Mouse (Mus musculus): ENCODE data around the gene Sdc4.

Sdc4 gene

GRCm38 (mm10) chr2:164431676-164432465 lies 11.8 kb downstream of the Sdc4 start:
- in situ Hi-C loops (cut with MboI, MseI) = no loop called here

GRCm38 (mm10) chr2:164430697-164431096 lies 13.0 kb downstream of the Sdc4 start:
- in situ Hi-C loops (cut with MboI, MseI) = no loop called here

GRCm38 (mm10) chr2:164429881-164430615 lies 13.6 kb downstream of the Sdc4 start:
- in situ Hi-C loops (cut with MboI, MseI) = no loop called here

- in situ Hi-C loops (cut with MboI, MseI) = no loop called here
These were observed 15.2 kb downstream of the Sdc4 start for GRCm38 (mm10) chr2:164428451-164428850.

- in situ Hi-C loops (cut with MboI, MseI) = no loop called here
These were observed 16.7 kb downstream of the Sdc4 start for GRCm38 (mm10) chr2:164426952-164427351.

- in situ Hi-C loops (cut with MboI, MseI) = no loop called here
These were observed 17.6 kb downstream of the Sdc4 start for GRCm38 (mm10) chr2:164426121-164426520.

- in situ Hi-C loops (cut with MboI, MseI) = no loop called here
These were observed 18.3 kb downstream of the Sdc4 start for GRCm38 (mm10) chr2:164425401-164425800.

GRCm38 (mm10) chr2:164424406-164424805 lies 19.3 kb downstream of the Sdc4 start:
- in situ Hi-C loops (cut with MboI, MseI) = no loop called here

- in situ Hi-C loops (cut with MboI, MseI) = no loop called here
These were observed 20.2 kb downstream of the Sdc4 start for GRCm38 (mm10) chr2:164423464-164423863.

GRCm38 (mm10) chr2:164422675-164423393 lies 20.9 kb downstream of the Sdc4 start:
- in situ Hi-C loops (cut with MboI, MseI) = no loop called here

- in situ Hi-C loops (cut with MboI, MseI) = no loop called here
These were observed 21.7 kb downstream of the Sdc4 start for GRCm38 (mm10) chr2:164421979-164422378.

- in situ Hi-C loops (cut with MboI, MseI) = no loop called here
These were observed 22.4 kb downstream of the Sdc4 start for GRCm38 (mm10) chr2:164421306-164421705.

GRCm38 (mm10) chr2:164419489-164419888 lies 24.2 kb downstream of the Sdc4 start:
- in situ Hi-C loops (cut with MboI, MseI) = loop anchor here (5.0 kb wide), 1 partner anchor 108 kb away; no protein-coding TSS in a partner anchor

GRCm38 (mm10) chr2:164418308-164418875 lies 25.3 kb downstream of the Sdc4 start:
- in situ Hi-C loops (cut with MboI, MseI) = loop anchor here (5.0 kb wide), 1 partner anchor 109 kb away; no protein-coding TSS in a partner anchor

- in situ Hi-C loops (cut with MboI, MseI) = loop anchor here (5.0 kb wide), 1 partner anchor 110 kb away; no protein-coding TSS in a partner anchor
These were observed 26.5 kb downstream of the Sdc4 start for GRCm38 (mm10) chr2:164417198-164417597.

- in situ Hi-C loops (cut with MboI, MseI) = no loop called here
These were observed 29.1 kb downstream of the Sdc4 start for GRCm38 (mm10) chr2:164414581-164414980.

- in situ Hi-C loops (cut with MboI, MseI) = no loop called here
These were observed 29.5 kb downstream of the Sdc4 start for GRCm38 (mm10) chr2:164414167-164414566.

GRCm38 (mm10) chr2:164407708-164408107 lies 36.0 kb downstream of the Sdc4 start:
- in situ Hi-C loops (cut with MboI, MseI) = no loop called here

GRCm38 (mm10) chr2:164405519-164405918 lies 38.2 kb downstream of the Sdc4 start:
- in situ Hi-C loops (cut with MboI, MseI) = no loop called here

- in situ Hi-C loops (cut with MboI, MseI) = no loop called here
These were observed 38.6 kb downstream of the Sdc4 start, which contains the start of gene Matn4 for GRCm38 (mm10) chr2:164405060-164405459. TSS of gene Matn4 (minus strand) at chr2:164405160.

All from T-helper 1 cell (primary cell).